Mouse (Mus musculus) kidney, adult 11 months (tissue): Measurements from ENCODE around the gene Ywhah.

ENCODE experiments used
- DNase-seq: peaks from one replicate; pipeline ENCODE4 v3.0.0; 2022

Gene Ywhah

GRCm38 (mm10) chr5:33018561-33019425 is at the start of gene Ywhah:
Gene Ywhah, plus strand, starts transcription at chr5:33018816.
- peak; percentile 95 for DNase-seq

GRCm38 (mm10) chr5:32976541-32976940 is 42.1 kb upstream of the Ywhah start:
- no peak for DNase-seq

GRCm38 (mm10) chr5:32977179-32977578 is 41.4 kb upstream of the Ywhah start:
- no peak for DNase-seq

GRCm38 (mm10) chr5:32985379-32985778 is 33.2 kb upstream of the Ywhah start:
- no peak for DNase-seq

GRCm38 (mm10) chr5:32987873-32988272 is 30.7 kb upstream of the Ywhah start:
- no peak for DNase-seq

GRCm38 (mm10) chr5:32989959-32990640 is 28.5 kb upstream of the Ywhah start:
- no peak for DNase-seq

GRCm38 (mm10) chr5:32991152-32991551 is 27.5 kb upstream of the Ywhah start:
- no peak for DNase-seq

GRCm38 (mm10) chr5:32994471-32994870 is 24.1 kb upstream of the Ywhah start:
- no peak for DNase-seq

- no peak for DNase-seq
Measured at GRCm38 (mm10) chr5:32995756-32996155, 22.9 kb upstream of the Ywhah start.

GRCm38 (mm10) chr5:32996560-32996959 is 22.1 kb upstream of the Ywhah start:
- no peak for DNase-seq

GRCm38 (mm10) chr5:32997686-32998085 is 20.9 kb upstream of the Ywhah start:
- DNase-seq = no peak

GRCm38 (mm10) chr5:32998783-32999182 is 19.8 kb upstream of the Ywhah start:
- DNase-seq = peak; percentile 73

GRCm38 (mm10) chr5:33001111-33001510 is 17.5 kb upstream of the Ywhah start:
- no peak for DNase-seq

- no peak for DNase-seq
Measured at GRCm38 (mm10) chr5:33002781-33003180, 15.8 kb upstream of the Ywhah start.

GRCm38 (mm10) chr5:33003500-33003899 is 15.1 kb upstream of the Ywhah start:
- DNase-seq = peak; percentile 25

- DNase-seq = peak; percentile 5
Measured at GRCm38 (mm10) chr5:33004110-33004509, 14.5 kb upstream of the Ywhah start.

GRCm38 (mm10) chr5:33005442-33006145 is 13.0 kb upstream of the Ywhah start:
- DNase-seq = no peak

- no peak for DNase-seq
Measured at GRCm38 (mm10) chr5:33006670-33007069, 11.9 kb upstream of the Ywhah start.

- DNase-seq = no peak
Measured at GRCm38 (mm10) chr5:33007371-33007770, 11.2 kb upstream of the Ywhah start.

GRCm38 (mm10) chr5:33009301-33009700 is 9.3 kb upstream of the Ywhah start:
- DNase-seq = no peak

GRCm38 (mm10) chr5:33009818-33010812 is 8.5 kb upstream of the Ywhah start:
- DNase-seq = peak; percentile 38
